Mouse (Mus musculus) CH12.LX (cell line): ENCODE measurements at regions not wholly inside any gene's neighbourhood (a gene's known extent, or its start where the extent isn't known, plus 50 kb on each side); places are given as distances from the start of the nearest gene placed in this dataset.

Source experiments
- DNase-seq: peaks from one replicate; pipeline ENCODE4 v3.0.0-alpha.2; 2013; ENCODE audit errors: extremely low read depth
- H3K27ac ChIP-seq: 2 replicates; pipeline ENCODE4 v1.5.1; 2012; ENCODE audit warnings: low read depth, mild to moderate bottlenecking, control low read depth, moderate library complexity; ENCODE audit not compliant: insufficient read depth
- H3K27me3 ChIP-seq: replicated peaks from 2 replicates; pipeline ENCODE3; 2012; ENCODE audit warnings: inconsistent platforms
- H3K36me3 ChIP-seq, 2 experiments: replicated peaks in 1 of 2; 2 replicates each; pipeline versions ENCODE3 to v1.6.1; 2012; ENCODE audit warnings: inconsistent platforms in 1 of 2, low read length in 1 of 2, mild to moderate bottlenecking in 1 of 2, mixed read lengths in 1 of 2, moderate library complexity in 1 of 2; ENCODE audit not compliant: control insufficient read depth in 1 of 2, insufficient read depth in 1 of 2
- H3K4me1 ChIP-seq, 2 experiments: 2 replicates each; pipeline ENCODE4 v1.6.1; 2012; ENCODE audit warnings: inconsistent platforms in 1 of 2, moderate library complexity in 1 of 2; ENCODE audit not compliant: insufficient read depth in 2 of 2, control insufficient read depth in 1 of 2
- H3K4me2 ChIP-seq: 2 replicates; pipeline ENCODE4 v1.6.1; 2012; ENCODE audit warnings: low read depth, mild to moderate bottlenecking, control low read depth; ENCODE audit not compliant: poor library complexity, insufficient read depth, severe bottlenecking
- H3K4me3 ChIP-seq, 3 experiments: fragments of 150-350 bp in 1 of 3; sonication (generic) in 1 of 3; replicated peaks in 1 of 3; 2 replicates each; pipeline versions ENCODE3 to v1.5.1; 2011 to 2012; ENCODE audit warnings: low read depth in 2 of 3, low read length in 2 of 3, mild to moderate bottlenecking in 2 of 3, moderate library complexity in 2 of 3, control low read depth in 1 of 3, improper control_type of control experiment in 1 of 3, inconsistent platforms in 1 of 3, mixed read lengths in 1 of 3; ENCODE audit not compliant: poor library complexity in 1 of 3
- H3K79me2 ChIP-seq: replicated peaks from 2 replicates; pipeline ENCODE4 v1.6.1; 2012; ENCODE audit warnings: mild to moderate bottlenecking, moderate library complexity; ENCODE audit not compliant: control insufficient read depth, poor library complexity, insufficient read depth, severe bottlenecking; ENCODE audit errors: extremely low read depth
- H3K9ac ChIP-seq: 2 replicates; pipeline ENCODE4 v1.6.1; 2012; ENCODE audit warnings: low read depth, mild to moderate bottlenecking, control low read depth, moderate library complexity; ENCODE audit not compliant: insufficient read depth
- H3K9me3 ChIP-seq: replicated peaks from 2 replicates; pipeline ENCODE3; 2012; ENCODE audit warnings: low read length, inconsistent platforms, mixed read lengths
- BHLHE40 ChIP-seq: IDR thresholded peaks from 2 replicates; pipeline ENCODE4 v1.6.1; 2011; ENCODE audit warnings: mild to moderate bottlenecking, low read depth, low read length, improper control_type of control experiment
- CTCF ChIP-seq, 2 experiments: IDR thresholded peaks in 1 of 2; conservative IDR thresholded peaks in 1 of 2; 2 replicates each; pipeline ENCODE4 v1.5.1; 2011 to 2012; ENCODE audit warnings: low read depth in 2 of 2, low read length in 2 of 2, improper control_type of control experiment in 1 of 2, inconsistent platforms in 1 of 2, mild to moderate bottlenecking in 1 of 2, moderate library complexity in 1 of 2
- E2F4 ChIP-seq: IDR thresholded peaks from 2 replicates; pipeline ENCODE4 v1.6.1; 2011; ENCODE audit warnings: low read depth, low read length, improper control_type of control experiment; ENCODE audit not compliant: insufficient replicate concordance
- ELF1 ChIP-seq: IDR thresholded peaks from 2 replicates; pipeline ENCODE4 v1.6.1; 2014; ENCODE audit warnings: low read depth, mild to moderate bottlenecking, inconsistent platforms, low read length, improper control_type of control experiment
- EP300 ChIP-seq: IDR thresholded peaks from 2 replicates; pipeline ENCODE4 v1.6.1; 2011; ENCODE audit warnings: low read length, improper control_type of control experiment
- ETS1 ChIP-seq: conservative IDR thresholded peaks from 2 replicates; pipeline ENCODE4 v1.6.1; 2012; ENCODE audit warnings: low read depth, mild to moderate bottlenecking, inconsistent platforms, low read length, improper control_type of control experiment, moderate library complexity
- GABPA ChIP-seq: IDR thresholded peaks from 2 replicates; pipeline ENCODE4 v1.6.1; 2012; ENCODE audit warnings: low read depth, low read length, improper control_type of control experiment, inconsistent platforms; ENCODE audit not compliant: insufficient replicate concordance
- IRF4 ChIP-seq: IDR thresholded peaks from 2 replicates; pipeline ENCODE4 v1.6.1; 2014; ENCODE audit warnings: low read depth, mild to moderate bottlenecking, inconsistent platforms, low read length, improper control_type of control experiment
- JUN ChIP-seq: IDR thresholded peaks from 2 replicates; pipeline ENCODE4 v1.6.1; 2011; ENCODE audit warnings: low read depth, mild to moderate bottlenecking, low read length, improper control_type of control experiment, moderate library complexity; ENCODE audit not compliant: insufficient read depth
- JUND ChIP-seq: conservative IDR thresholded peaks from 2 replicates; pipeline ENCODE4 v1.6.1; 2011; ENCODE audit warnings: low read depth, low read length, improper control_type of control experiment
- MAX ChIP-seq: IDR thresholded peaks from 2 replicates; pipeline ENCODE4 v1.6.1; 2011; ENCODE audit warnings: low read length, improper control_type of control experiment
- MAZ ChIP-seq: IDR thresholded peaks from 2 replicates; pipeline ENCODE4 v1.6.1; 2012; ENCODE audit warnings: low read depth, mild to moderate bottlenecking, inconsistent platforms, low read length, improper control_type of control experiment, moderate library complexity
- MXI1 ChIP-seq: IDR thresholded peaks from 2 replicates; pipeline ENCODE4 v1.6.1; 2011; ENCODE audit warnings: mild to moderate bottlenecking, low read depth, low read length, improper control_type of control experiment
- NRF1 ChIP-seq: IDR thresholded peaks from 2 replicates; pipeline ENCODE4 v1.6.1; 2014; ENCODE audit warnings: low read depth, mild to moderate bottlenecking, inconsistent platforms, low read length, improper control_type of control experiment, moderate library complexity
- PAX5 ChIP-seq: IDR thresholded peaks from 2 replicates; pipeline ENCODE4 v1.6.1; 2012; ENCODE audit warnings: low read length, inconsistent platforms, mixed read lengths
- POLR2AphosphoS2 ChIP-seq: IDR thresholded peaks from 2 replicates; pipeline ENCODE4 v1.6.1; 2011; ENCODE audit warnings: low read depth, low read length, improper control_type of control experiment
- RAD21 ChIP-seq: IDR thresholded peaks from 2 replicates; pipeline ENCODE4 v1.6.1; 2011; ENCODE audit warnings: low read depth, mild to moderate bottlenecking, low read length, improper control_type of control experiment, moderate library complexity
- SIN3A ChIP-seq: IDR thresholded peaks from 2 replicates; pipeline ENCODE4 v1.6.1; 2012; ENCODE audit warnings: low read length, improper control_type of control experiment, inconsistent platforms
- SMC3 ChIP-seq: IDR thresholded peaks from 2 replicates; pipeline ENCODE4 v1.6.1; 2011; ENCODE audit warnings: low read depth, low read length, improper control_type of control experiment
- TBP ChIP-seq: conservative IDR thresholded peaks from 2 replicates; pipeline ENCODE4 v1.6.1; 2011; ENCODE audit warnings: low read depth, low read length, improper control_type of control experiment
- USF2 ChIP-seq: conservative IDR thresholded peaks from 2 replicates; pipeline ENCODE4 v1.6.1; 2011; ENCODE audit warnings: low read depth, low read length, improper control_type of control experiment
- ZKSCAN1 ChIP-seq: IDR thresholded peaks from 2 replicates; pipeline ENCODE4 v1.6.1; 2012; ENCODE audit warnings: low read depth, inconsistent platforms, low read length, improper control_type of control experiment, borderline replicate concordance
- ZMIZ1 ChIP-seq: IDR thresholded peaks from 2 replicates; pipeline ENCODE4 v1.6.1; 2012; ENCODE audit warnings: low read depth, mild to moderate bottlenecking, inconsistent platforms, low read length, improper control_type of control experiment
- dilution Hi-C: fragments of 300-500 bp; cut with MboI; formaldehyde crosslinking; loops from 2 replicates; pipeline ENCODE4 v1.14.3; 2020; ENCODE audit warnings: low sequenced_read_pairs; ENCODE audit not compliant: extremely low pct_unique_long_range_greater_than_20kb, extremely low pct_ligation_motif_present
- in situ Hi-C: fragments of 300-500 bp; cut with MboI; formaldehyde crosslinking; loops from 3 replicates; pipeline ENCODE4 v1.14.3; 2019; ENCODE audit warnings: low sequenced_read_pairs, low pct_ligation_motif_present, low pct_unique_long_range_greater_than_20kb, mixed read lengths

DNA sequence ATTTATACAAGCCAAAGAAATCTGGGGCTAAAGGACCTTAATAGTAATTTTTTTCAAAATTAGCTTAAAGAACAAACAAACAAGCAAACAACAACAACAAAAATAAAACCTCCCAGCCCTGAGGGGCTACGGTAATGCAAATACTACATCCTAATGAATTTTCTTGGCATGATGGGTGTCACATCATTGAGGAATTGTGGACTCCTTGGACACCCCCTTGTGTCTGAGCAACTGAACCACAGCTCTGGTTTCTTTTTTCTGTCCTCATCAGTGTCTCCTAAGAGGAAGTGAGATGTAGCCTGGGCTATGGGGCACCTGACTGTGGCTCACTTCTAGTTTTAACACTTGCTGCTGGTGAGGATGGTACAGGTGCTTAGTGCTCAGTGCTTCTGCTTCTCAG, 184.2 kb downstream of the Fam169b start:
- Histone ChIP-seq H3K27me3 (peaks cover 64% of the 10 kb centered on the region), H3K9ac (no peak overlapping the region), H3K4me3 (no peak overlapping the region), H3K4me2 (no peak overlapping the region), H3K79me2 (no peaks in the 10 kb centered on the region), H3K4me1 (no peaks in the 10 kb centered on the region), H3K27ac (no peak overlapping the region), H3K36me3 (no peaks in the 10 kb centered on the region), H3K9me3 (peaks cover 2% of the 10 kb centered on the region)
- peak; percentile 10 for DNase-seq
- dilution Hi-C loops (no loop called here), in situ Hi-C loops (no loop called here)
- TF ChIP-seq PAX5: no peak
- TF ChIP-seq CTCF (conservative IDR thresholded peaks at IDR 0.05 in 1 of 2, IDR thresholded peaks at IDR 0.05 in 1 of 2; ENCODE audit: low read depth in 2 of 2, low read length in 2 of 2): peak in 1 of 2 experiments; percentile 20; a peak in 1 of 4 replicates
- TF ChIP-seq BHLHE40: 0 out of 2 replicates have a peak, but pooled peaks have one; percentile 27

- dilution Hi-C loops (no loop called here), in situ Hi-C loops (no loop called here)
- peaks cover 70% of the 10 kb centered on the region for H3K27me3 ChIP-seq
- no peak for DNase-seq
- H3K4me3 ChIP-seq: no peak overlapping the region
- H3K9me3 ChIP-seq: no peaks in the 10 kb centered on the region
- no peak for TF ChIP-seq MAX
- no peak for TF ChIP-seq MXI1
- no peak for TF ChIP-seq USF2
- no peak for TF ChIP-seq CTCF (conservative IDR thresholded peaks at IDR 0.05 in 1 of 2, IDR thresholded peaks at IDR 0.05 in 1 of 2; ENCODE audit: low read depth in 2 of 2, low read length in 2 of 2)
- TF ChIP-seq JUN: no peak
- no peak for TF ChIP-seq RAD21
- no peak for TF ChIP-seq ZMIZ1
- H3K36me3 ChIP-seq: no peaks in the 10 kb centered on the region
- no peaks in the 10 kb centered on the region for H3K79me2 ChIP-seq
- no peak overlapping the region for H3K9ac ChIP-seq
- H3K27ac ChIP-seq: no peak overlapping the region
- no peaks in the 10 kb centered on the region for H3K4me1 ChIP-seq
- no peak overlapping the region for H3K4me2 ChIP-seq
These were observed 181.8 kb downstream of the Fam169b start for GRCm38 (mm10) chr7:68455451-68455850.

GRCm38 (mm10) chr7:68453028-68453692, 179.5 kb downstream of the Fam169b start:
- dilution Hi-C loops (no loop called here), in situ Hi-C loops (no loop called here)
- no peak for DNase-seq
- Histone ChIP-seq H3K4me2 (no peak overlapping the region), H3K79me2 (no peaks in the 10 kb centered on the region), H3K4me3 (no peak overlapping the region), H3K9ac (no peak overlapping the region), H3K9me3 (no peaks in the 10 kb centered on the region), H3K36me3 (no peaks in the 10 kb centered on the region), H3K27ac (no peak overlapping the region), H3K27me3 (peaks cover 59% of the 10 kb centered on the region), H3K4me1 (no peaks in the 10 kb centered on the region)
- TF ChIP-seq TBP: no peak
- TF ChIP-seq GABPA: no peak
- TF ChIP-seq JUND: no peak
- no peak for TF ChIP-seq ETS1
- TF ChIP-seq MXI1: no peak
- no peak for TF ChIP-seq IRF4
- TF ChIP-seq JUN: no peak
- TF ChIP-seq EP300: no peak
- no peak for TF ChIP-seq ELF1
- no peak for TF ChIP-seq E2F4
- no peak for TF ChIP-seq PAX5
- no peak for TF ChIP-seq ZKSCAN1
- no peak for TF ChIP-seq NRF1
- TF ChIP-seq SMC3: no peak
- no peak for TF ChIP-seq SIN3A
- TF ChIP-seq CTCF (conservative IDR thresholded peaks at IDR 0.05 in 1 of 2, IDR thresholded peaks at IDR 0.05 in 1 of 2; ENCODE audit: low read depth in 2 of 2, low read length in 2 of 2): no peak
- TF ChIP-seq MAZ: no peak
- TF ChIP-seq POLR2AphosphoS2: no peak
